Mouse (Mus musculus): ENCODE data around the gene Fam3c. TPM values are rescaled to one million over a fixed set of nuclear protein-coding genes. Genes with fewer than 3 reads are reported as not detected.

Fam3c gene
- polyA plus RNA-seq, 1 experiment = 3.8 TPM

DNA sequence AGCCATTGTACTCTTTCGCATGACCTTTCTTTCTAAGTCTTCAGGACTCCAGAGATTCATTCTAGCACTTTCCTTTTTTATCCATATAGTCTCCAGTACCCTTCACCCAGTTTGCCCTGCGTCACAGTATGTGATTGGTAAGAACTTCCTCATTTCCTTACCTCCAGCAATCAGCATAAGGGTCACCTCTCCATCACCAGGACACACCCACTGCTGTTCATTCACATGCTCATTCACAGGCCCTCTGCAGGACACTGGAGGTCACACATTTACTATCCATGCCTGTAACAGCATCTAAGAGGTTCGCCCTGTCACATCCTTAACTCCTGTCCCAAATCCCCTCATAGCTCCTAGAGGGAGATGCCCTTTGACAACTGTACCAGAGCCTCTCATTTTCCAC, 7.5 kb upstream of the Fam3c start:
- TF ChIP-seq GATA1 (IDR thresholded peaks at IDR 0.05; ENCODE audit: low read length) = no peak

GRCm38 (mm10) chr6:22361941-22362340, 5.9 kb upstream of the Fam3c start:
- TF ChIP-seq GATA1 (IDR thresholded peaks at IDR 0.05; ENCODE audit: low read length) = no peak

GRCm38 (mm10) chr6:22359019-22359418, 3.0 kb upstream of the Fam3c start:
- TF ChIP-seq GATA1 (IDR thresholded peaks at IDR 0.05; ENCODE audit: low read length) = no peak

GRCm38 (mm10) chr6:22357351-22357750, 1.3 kb upstream of the Fam3c start:
- TF ChIP-seq GATA1 (IDR thresholded peaks at IDR 0.05; ENCODE audit: low read length) = no peak

DNA sequence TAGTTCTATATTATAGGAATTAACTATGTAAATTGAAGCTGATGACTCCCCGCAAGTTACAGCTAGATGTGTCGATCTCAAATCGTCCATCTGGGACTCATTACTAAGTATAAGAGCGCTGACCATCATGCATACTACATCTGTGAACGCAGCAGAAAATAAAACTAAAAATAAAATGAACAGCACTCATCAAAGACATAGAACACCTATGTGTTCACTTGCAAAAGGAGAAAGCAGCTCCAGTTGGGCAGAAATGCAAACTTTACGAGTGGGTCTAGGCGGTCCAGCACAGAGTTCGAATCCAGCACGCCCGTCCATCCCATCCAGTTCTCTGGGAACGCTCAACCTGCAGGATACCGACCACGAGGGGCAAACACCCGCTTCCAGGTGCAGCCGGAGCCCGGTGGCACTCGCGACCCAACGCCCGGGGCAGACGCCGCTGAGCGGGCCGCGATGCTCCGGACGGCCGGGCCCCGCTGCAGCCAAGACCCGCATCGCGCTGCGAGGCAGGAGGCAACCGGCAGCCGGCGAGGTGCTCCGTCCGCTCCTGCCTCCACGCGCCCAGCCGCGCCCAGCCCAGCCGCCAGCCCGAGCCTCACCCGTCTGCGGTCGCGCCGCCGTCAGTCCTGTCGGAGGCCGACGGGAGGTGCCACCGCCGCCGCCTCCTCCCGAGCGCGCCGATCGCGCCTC, 502 bp downstream of the Fam3c start:
- no peak for TF ChIP-seq GATA1 (IDR thresholded peaks at IDR 0.05; ENCODE audit: low read length)

GRCm38 (mm10) chr6:22354675-22355074, 1.4 kb downstream of the Fam3c start:
- no peak for TF ChIP-seq GATA1 (IDR thresholded peaks at IDR 0.05; ENCODE audit: low read length)

GRCm38 (mm10) chr6:22354031-22354430, 2.0 kb downstream of the Fam3c start:
- TF ChIP-seq GATA1 (IDR thresholded peaks at IDR 0.05; ENCODE audit: low read length) = no peak

GRCm38 (mm10) chr6:22351551-22351950, 4.5 kb downstream of the Fam3c start:
- no peak for TF ChIP-seq GATA1 (IDR thresholded peaks at IDR 0.05; ENCODE audit: low read length)

- TF ChIP-seq GATA1 (IDR thresholded peaks at IDR 0.05; ENCODE audit: low read length) = no peak
Measured at GRCm38 (mm10) chr6:22350239-22350571, 5.8 kb downstream of the Fam3c start.

DNA sequence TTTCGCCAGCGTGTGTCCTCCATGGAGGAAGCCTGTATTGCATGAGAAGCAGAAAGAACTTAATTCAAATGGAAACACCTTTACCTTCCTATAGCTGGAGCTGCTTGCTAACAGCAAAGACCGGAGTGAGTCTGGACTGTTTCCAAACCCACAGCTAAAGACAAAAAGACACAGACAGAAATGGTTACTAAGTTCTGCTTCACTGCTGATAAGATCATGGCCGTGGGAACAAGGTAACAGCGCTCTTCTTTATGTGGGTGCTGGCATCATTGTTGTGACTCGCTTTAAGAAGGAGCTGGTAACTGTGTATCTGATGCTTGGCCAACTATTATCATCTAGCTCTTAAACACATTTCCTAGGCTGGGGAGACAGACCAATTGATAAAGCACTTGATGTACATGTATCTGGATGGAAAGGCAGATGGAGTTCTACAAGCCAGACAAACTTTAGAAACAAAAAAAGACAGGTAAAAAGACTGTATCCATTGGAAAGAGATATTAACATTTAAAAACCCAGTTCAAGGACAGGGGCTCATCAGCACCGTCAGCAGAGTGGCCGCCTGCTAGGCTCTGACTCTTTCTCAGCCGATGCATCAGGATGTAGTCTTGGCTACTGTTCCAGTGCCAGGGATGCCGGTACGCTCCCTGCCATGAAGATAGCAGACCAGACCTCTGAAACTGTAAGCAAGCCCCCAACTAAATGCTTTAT, 6.4 kb downstream of the Fam3c start:
- no peak for TF ChIP-seq GATA1 (IDR thresholded peaks at IDR 0.05; ENCODE audit: low read length)

DNA sequence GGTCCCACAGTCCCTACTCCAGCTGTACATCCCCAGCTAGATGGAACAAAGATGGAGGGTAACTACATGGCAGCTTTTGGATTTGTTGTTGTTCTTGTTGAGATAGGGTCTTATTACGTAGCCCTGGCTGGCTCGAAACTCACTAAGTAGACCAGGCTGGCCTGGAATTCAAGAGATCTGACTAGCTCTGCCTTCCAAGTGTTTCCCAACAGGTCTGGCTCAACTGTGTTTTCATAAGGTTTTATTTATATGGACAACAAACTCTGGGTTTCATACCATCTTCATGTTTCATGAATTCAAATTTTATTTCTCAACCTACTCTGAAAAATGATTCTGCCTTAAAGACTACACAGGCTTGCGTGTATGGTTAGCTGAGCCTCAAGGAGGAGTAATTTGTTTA, 7.1 kb downstream of the Fam3c start:
- TF ChIP-seq GATA1 (IDR thresholded peaks at IDR 0.05; ENCODE audit: low read length) = no peak

- no peak for TF ChIP-seq GATA1 (IDR thresholded peaks at IDR 0.05; ENCODE audit: low read length)
Measured at GRCm38 (mm10) chr6:22348130-22348529, 7.9 kb downstream of the Fam3c start.

DNA sequence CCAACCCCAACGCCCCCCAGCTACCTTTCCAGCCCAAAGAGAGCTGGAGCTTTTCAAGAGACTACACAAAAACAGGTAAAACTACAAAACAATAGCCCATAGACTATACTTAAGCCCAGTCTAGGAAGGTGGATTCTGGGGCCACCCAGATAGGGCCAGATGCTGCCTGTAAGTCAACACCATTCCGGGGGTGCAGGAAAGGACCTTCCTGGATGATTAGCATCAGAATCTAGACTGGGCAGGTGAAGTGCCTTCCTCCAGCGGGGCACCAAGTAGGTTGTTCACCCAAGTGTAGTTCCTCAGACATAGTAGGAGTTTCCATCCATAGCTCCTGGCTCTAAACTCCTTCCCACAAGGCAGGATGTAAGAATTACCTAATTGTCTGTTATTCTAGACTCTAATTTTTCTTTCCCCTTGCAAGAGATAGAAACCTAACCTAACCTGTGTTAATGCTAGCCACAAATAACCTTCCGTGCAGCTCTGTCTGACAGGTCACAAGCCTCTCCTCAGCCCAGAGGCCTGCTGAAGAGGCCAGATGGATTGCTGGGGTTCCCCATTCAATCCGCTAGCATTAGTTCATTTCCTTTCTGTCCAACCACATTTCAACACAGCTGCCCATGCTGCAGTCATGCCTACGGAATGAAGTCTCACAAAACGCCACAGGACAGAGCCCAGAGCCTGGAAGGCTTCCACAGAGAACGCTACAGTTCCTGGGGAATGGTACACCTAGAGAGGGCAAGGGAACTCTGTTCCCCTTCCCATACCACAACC, 8.7 kb downstream of the Fam3c start:
- TF ChIP-seq GATA1 (IDR thresholded peaks at IDR 0.05; ENCODE audit: low read length) = no peak

- TF ChIP-seq GATA1 (IDR thresholded peaks at IDR 0.05; ENCODE audit: low read length) = no peak
Measured at GRCm38 (mm10) chr6:22344443-22344842, 11.6 kb downstream of the Fam3c start.

GRCm38 (mm10) chr6:22343706-22344105, 12.3 kb downstream of the Fam3c start:
- TF ChIP-seq GATA1 (IDR thresholded peaks at IDR 0.05; ENCODE audit: low read length) = no peak

DNA sequence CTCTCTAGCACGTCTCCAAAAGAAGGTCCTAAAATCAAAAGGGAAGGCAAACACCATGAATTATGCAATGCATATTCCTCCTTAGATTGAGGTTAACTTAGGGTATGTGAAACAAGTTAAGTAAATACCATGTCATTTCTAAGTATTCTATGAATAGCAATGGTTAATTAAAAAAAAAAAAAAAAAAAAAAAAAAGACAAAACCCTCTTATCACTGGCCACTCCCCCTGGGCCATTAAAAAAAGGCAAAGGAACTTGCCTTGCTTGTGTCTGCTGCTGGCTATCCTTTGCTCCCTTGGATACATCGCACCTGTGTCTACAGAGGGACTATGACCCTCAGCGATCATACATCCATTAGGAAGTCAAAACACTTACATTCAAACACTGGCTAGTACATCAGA, 12.8 kb downstream of the Fam3c start:
- no peak for TF ChIP-seq GATA1 (IDR thresholded peaks at IDR 0.05; ENCODE audit: low read length)

All from G1E-ER4 (cell line).